Mouse (Mus musculus): Measurements from ENCODE around the gene Irf2bp2.
"Not testable (repeated sequence)": the region's sequence is repeated elsewhere in the genome, so short reads cannot be mapped to it uniquely, and the experiment has no call there.

Gene Irf2bp2

DNA sequence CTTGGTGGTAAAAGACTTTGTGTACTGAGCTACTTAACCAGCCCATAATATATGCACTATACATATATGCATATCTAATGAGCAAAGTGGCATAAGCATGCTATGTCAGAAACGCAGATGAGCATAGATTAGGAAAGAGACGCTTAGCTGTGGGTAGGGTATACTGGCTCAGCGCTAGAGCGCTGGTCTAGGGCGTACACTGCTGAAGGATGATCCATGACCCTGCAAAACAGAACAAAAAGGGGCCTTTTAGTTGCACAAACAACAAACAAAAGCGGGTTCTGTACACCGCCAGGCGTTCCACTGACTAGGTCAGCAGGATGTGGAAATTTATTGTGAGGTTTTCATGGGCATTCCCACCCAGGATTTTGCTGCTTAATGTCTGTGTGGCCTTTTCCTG is 8.9 kb upstream of the Irf2bp2 start:
- no peak for DNase-seq (ENCODE audit: low spot score)

DNA sequence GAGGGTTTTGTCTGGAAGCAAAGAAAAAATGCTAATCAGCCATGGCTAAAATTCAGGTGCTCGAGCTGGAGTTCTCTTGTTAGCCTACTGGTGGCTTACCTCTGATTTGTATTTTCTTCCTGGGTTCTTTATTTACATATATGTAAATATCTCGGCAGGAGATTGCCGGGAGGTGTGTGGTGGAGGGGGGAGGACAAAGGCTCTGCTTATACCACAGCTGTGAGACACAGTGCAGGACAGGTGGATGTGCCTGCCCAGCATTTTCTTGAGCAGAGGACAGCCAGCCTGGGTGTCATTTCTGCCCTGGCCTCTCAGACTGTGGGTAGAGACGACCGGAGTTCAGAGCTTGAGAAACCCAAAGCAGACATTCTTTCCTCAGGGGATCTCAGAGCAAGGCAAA is 7.5 kb upstream of the Irf2bp2 start:
- DNase-seq (ENCODE audit: low spot score) = no peak

DNA sequence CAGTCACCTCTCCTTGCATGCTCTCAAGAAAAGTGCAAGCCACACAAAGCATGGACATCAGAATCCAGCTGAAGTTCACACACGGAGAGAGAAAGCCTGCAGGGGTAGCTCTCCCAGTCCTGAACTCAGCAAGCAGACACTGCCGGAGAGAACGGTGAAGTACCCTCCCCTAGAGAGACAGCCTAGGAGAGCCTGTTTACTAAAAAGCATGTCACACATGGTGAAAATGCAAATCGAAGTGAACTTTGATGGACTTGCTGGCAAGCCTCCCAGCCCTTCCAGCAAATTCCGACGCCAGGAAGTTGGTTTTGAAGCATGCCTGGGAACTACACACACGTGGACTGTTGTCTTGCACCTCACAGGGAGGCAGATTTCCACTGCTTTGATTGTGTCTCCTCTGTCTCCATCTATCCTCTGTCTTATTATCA is 7.0 kb upstream of the Irf2bp2 start:
- no peak for DNase-seq (ENCODE audit: low spot score)

GRCm38 (mm10) chr8:126600388-126600787 is 6.6 kb upstream of the Irf2bp2 start:
- not testable (repeated sequence) for DNase-seq (ENCODE audit: low spot score)

DNA sequence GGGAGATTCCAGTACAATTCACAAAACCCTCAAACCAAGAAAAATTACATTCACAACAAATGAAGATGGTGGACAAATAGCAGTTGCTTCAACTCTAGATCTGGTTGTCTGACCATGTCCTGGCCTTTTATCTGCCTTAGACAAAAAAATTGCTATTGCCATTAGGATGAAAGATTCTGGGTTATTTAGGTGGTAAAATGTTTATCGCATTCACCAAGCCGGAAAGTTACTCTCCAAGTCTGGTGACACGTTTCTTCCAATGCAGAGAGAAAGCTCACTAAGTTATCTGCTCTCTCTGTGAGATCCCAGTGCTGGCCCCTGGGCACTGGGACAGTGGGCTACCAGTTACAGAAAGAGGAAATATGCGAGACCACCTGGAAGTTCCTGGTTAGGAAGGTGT is 5.5 kb upstream of the Irf2bp2 start:
- DNase-seq (ENCODE audit: low spot score) = no peak

GRCm38 (mm10) chr8:126598218-126598617 is 4.4 kb upstream of the Irf2bp2 start:
- no peak for DNase-seq (ENCODE audit: low spot score)

DNA sequence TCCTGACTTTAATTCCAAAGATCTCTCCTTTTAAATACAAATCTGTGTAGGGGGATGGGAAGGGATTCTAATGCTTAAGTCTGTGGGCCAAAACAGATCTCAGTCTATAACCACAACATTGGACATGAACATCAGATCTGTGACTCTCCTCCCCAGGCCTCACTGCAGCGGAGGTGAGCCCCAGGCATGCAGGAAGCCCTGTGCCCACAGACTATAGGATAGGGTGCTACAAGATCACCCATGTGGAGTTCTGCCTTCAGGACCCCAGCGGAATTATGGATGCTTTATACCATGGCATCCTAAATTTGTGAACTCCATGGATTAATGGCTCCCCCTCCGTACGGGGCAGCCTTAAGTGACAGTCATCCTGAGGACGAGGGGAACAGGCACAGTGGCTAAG is 2.9 kb upstream of the Irf2bp2 start:
- no peak for DNase-seq (ENCODE audit: low spot score)

GRCm38 (mm10) chr8:126596097-126596634 is 2.4 kb upstream of the Irf2bp2 start:
- peak; percentile 91 for DNase-seq (ENCODE audit: low spot score)

GRCm38 (mm10) chr8:126595204-126596061 is 1.6 kb upstream of the Irf2bp2 start:
- peak; percentile 56 for DNase-seq (ENCODE audit: low spot score)

- DNase-seq (ENCODE audit: low spot score) = peak; percentile 99
Measured at GRCm38 (mm10) chr8:126594481-126595000, 755 bp upstream of the Irf2bp2 start.

- DNase-seq (ENCODE audit: low spot score) = peak; percentile 30
Measured at GRCm38 (mm10) chr8:126592771-126593571, 815 bp downstream of the Irf2bp2 start.

GRCm38 (mm10) chr8:126592381-126592770 is 1.4 kb downstream of the Irf2bp2 start:
- peak; percentile 36 for DNase-seq (ENCODE audit: low spot score)

DNA sequence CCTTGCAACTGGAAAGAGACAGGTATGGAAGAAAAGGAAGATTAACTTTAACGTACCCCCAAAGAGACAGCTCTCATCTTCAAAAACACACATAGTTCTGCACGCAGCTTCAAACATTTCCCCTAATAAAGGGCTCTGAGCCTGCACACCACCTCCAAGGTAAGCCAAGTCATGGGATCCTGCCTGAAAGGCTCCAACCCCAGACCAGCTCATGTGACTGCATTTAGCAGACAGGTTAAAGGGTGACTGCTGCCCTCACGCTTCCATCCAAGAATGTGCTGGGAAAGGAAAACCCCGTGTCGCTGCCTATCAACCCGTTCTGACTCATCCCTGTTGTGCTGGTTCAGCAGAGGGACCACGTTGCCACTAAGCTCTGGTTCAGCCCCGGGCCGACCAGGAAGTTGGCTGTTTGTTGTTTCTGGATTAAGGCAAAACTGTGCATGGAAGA is 1.9 kb downstream of the Irf2bp2 start:
- peak; percentile 77 for DNase-seq (ENCODE audit: low spot score)

DNA sequence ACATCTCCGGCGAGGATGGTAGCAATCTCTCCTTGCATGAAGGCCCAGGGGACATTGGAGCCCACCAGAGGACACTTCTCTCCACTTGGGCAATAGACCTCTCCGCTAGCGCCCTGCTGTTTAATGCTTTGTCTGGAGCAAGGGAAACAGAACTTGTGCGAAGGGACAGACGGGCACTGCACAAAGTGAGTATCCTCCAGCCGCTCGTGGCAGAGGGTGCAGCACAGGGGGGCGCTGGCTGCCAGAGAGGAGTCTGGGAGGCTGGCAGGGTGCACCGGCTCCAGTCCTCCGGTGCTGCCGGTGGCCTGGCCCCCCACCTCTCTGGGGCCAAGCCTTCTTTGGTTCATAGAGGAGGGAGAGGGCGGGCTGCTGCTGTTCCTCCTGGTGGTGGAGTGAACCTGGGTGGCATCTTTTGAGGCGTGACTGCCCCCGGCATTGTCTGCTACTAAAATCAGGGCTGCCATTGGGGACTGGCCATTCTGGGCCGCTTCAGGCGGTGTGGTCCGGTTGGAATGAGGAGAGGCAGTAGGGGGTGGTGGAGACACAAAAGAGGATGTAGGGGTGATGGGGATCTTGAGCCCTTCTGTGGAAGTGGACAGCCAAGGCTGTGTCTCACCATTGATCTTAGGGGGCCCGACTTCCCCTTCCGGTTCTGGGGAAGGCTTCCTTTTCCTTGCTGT is 2.5 kb downstream of the Irf2bp2 start:
- DNase-seq (ENCODE audit: low spot score) = peak; percentile 60

GRCm38 (mm10) chr8:126590599-126590998 is 3.2 kb downstream of the Irf2bp2 start:
- DNase-seq (ENCODE audit: low spot score) = no peak

- DNase-seq (ENCODE audit: low spot score) = peak; percentile 56
Measured at GRCm38 (mm10) chr8:126590024-126590529, 3.7 kb downstream of the Irf2bp2 start.

DNA sequence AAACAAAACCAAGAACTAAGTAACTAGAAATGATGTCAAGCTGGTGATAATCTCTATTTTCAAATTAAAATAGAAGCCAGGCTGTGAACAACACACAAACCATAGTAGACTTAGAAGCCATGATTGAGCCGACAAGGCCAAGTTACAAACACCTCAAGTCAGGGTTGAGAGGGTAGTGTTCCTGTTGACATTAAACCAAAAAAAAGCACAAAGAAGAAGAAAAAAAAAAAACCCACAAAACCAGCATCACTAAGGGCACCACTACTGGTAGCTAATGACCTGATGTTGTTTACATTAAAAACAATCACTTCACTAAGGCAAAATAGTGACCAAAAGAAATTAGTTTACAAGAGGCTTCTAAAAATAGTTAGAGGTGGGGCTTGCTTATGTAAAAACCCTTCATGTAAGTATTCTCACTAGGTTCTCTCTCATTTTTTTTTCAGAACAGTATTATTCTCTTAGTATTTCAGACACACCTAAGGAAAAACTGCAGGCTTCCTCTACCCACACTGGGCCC is 4.2 kb downstream of the Irf2bp2 start:
- DNase-seq (ENCODE audit: low spot score) = no peak

DNA sequence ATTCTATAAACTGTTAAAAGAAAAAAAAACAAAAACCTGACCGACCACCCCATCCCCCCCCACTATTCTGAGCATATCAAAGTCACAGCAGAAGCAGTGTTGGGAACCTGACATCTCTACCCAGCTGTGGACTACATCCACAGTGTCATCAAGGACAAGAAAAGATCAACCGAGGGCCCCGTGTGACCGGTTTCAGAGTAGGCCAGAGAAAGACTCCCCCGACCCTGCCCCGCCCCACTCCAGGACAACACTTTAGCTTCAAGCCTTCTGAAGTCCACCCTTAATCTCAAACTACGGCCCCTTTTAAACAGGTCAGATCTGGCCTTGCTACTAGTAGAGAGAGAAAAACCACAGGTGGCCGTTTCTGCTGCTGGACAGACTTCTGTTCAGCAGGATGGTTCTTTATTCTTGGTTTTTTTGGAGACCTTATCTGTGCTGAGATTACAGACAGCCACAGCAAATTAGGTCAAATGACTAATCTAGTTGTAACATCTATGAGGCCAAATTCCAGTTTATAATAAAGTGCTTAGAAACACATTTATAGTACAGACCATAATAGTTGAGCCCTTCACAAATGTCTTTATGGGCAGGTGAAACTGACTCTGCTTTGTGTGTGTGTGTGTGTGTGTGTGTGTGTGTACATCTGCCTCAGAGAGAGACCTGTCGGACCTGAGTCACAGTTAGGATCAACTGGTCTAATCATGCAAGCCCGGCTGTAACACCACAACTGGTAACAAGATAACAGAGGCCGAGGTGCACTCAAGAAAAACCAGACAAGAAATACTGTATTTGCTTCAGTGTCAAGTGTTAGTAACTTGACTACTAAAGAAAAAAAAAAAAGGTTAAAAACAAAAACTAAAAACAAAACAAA is 4.9 kb downstream of the Irf2bp2 start:
- DNase-seq (ENCODE audit: low spot score) = no peak

DNA sequence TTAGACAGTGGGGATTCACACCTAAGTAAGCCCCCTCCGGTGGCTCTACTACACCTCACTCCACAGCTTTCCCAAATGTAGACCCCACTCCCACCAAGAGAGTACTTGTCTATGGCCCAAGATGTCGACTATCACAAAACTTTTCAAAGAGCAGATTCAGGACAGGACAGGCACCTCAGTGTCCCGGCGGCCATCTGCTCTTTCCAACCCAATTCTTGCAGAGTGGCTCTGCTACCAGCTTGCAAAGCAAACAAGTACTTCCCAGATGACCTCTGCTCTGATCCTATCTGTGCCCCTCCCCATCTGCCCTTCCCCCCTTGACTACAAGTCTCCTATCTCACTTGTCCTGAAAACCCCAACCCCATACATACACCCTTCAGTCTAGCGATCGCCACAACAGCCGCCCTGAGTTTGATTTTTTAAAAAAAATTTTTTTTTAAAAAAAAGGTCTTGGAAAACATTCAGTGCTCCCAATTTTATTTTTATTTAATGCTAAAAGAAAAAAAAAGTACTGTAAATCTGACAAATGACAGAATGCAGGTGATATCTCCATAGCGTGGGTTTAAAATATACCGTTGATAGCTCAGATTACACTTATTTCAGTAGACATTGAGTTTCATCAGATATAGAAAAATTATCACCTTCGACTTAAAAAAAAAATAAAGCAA is 5.8 kb downstream of the Irf2bp2 start:
- peak; percentile 30 for DNase-seq (ENCODE audit: low spot score)

All from urinary bladder, postnatal 14 days (tissue).